Mouse (Mus musculus): ENCODE data around the gene Prnp. TPM values are rescaled to one million over a fixed set of nuclear protein-coding genes. Genes with fewer than 3 reads are reported as not detected.

Prnp gene
- polyA plus RNA-seq, 1 experiment from 2014 or later = 47.0 TPM

DNA sequence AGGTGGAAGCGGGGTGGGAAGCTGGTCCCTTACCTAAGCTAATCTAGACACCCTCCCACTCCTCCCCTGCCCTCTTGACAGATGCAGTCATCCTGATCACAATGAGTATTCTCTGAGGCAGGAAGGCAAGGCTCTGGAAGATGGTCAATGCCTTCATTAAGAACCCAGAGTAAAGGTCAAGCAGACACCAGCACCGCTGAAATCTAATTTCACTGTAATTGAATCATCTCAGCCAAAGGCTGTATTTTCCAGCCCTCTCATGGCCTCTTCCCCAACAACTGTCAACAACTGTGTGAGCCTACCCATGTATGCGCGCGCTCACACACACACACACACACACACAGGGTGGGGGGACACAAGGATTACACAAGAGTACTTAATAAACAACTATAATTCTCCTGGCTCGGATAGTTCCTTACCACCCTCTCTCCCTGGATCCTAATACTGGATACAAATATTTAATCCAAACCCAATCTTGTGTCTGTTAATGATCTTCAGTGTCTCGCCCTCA is 1.3 kb upstream of the Prnp start:
- H3K4me3 ChIP-seq = no peak overlapping the region
- ATAC-seq (ENCODE audit: insufficient number of reproducible peaks, insufficient read depth, low FRiP score, low TSS enrichment) = no peak
- no peaks in the 10 kb centered on the region for H3K9me3 ChIP-seq
- WGBS = 79% methylated on average over 7 of the region's 7 CpGs
- no peaks in the 10 kb centered on the region for H3K36me3 ChIP-seq
- H3K4me1 ChIP-seq = peaks cover 12% of the 10 kb centered on the region; the same call in 1 of the 2 replicates
- H3K27me3 ChIP-seq = no peaks in the 10 kb centered on the region
- no peak overlapping the region for H3K4me2 ChIP-seq (replicated peaks)
- H3K9ac ChIP-seq = no peak overlapping the region
- H3K27ac ChIP-seq = no peak overlapping the region

DNA sequence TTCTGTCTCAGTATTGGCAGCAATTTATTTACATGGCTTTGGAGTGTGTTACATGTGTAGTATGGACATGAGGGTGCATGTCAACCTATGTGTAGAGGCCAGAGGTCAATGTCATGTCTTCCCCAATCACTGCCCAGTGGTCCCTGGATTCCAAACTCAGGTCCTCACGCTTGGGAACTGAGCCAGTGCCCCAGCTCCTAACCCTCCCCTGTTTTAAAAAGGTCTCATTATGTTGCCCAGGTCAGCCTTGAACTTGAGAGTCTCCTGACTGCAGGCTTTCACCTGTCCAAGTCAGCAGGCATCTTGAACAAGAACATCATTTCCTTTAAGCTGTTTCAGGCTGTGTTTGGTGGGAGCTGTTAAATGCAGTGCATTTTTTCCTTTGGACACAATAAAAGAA is 822 bp upstream of the Prnp start:
- ATAC-seq (ENCODE audit: insufficient number of reproducible peaks, insufficient read depth, low FRiP score, low TSS enrichment) = no peak
- Histone ChIP-seq H3K36me3 (no peaks in the 10 kb centered on the region), H3K27ac (no peak overlapping the region), H3K27me3 (no peaks in the 10 kb centered on the region), H3K9me3 (no peaks in the 10 kb centered on the region), H3K9ac (no peak overlapping the region), H3K4me3 (no peak overlapping the region), H3K4me2 (replicated peaks) (peak overlapping the region; percentile 64; the same call in 1 of the 2 replicates), H3K4me1 (peaks cover 12% of the 10 kb centered on the region; the same call in 1 of the 2 replicates)
- 100% methylated on average over 1 of the region's 1 CpGs for WGBS

- no peaks in the 10 kb centered on the region for H3K27me3 ChIP-seq
- peak overlapping the region; percentile 70 for H3K4me3 ChIP-seq
- H3K9ac ChIP-seq = no peak overlapping the region
- H3K4me1 ChIP-seq = peaks cover 12% of the 10 kb centered on the region; the same call in 1 of the 2 replicates
- H3K9me3 ChIP-seq = no peaks in the 10 kb centered on the region
- no peak overlapping the region for H3K27ac ChIP-seq
- no peaks in the 10 kb centered on the region for H3K36me3 ChIP-seq
- WGBS = 50% methylated on average over 2 of the region's 2 CpGs
- no peak for ATAC-seq (ENCODE audit: insufficient number of reproducible peaks, insufficient read depth, low FRiP score, low TSS enrichment)
- H3K4me2 ChIP-seq (replicated peaks) = peak overlapping the region; percentile 64
Observed at GRCm38 (mm10) chr2:131910847-131911246, 1.1 kb downstream of the Prnp start.

- no peaks in the 10 kb centered on the region for H3K36me3 ChIP-seq
- no peak overlapping the region for H3K27ac ChIP-seq
- H3K4me2 ChIP-seq (replicated peaks) = peak overlapping the region; percentile 64; the same call in 1 of the 2 replicates
- H3K9ac ChIP-seq = no peak overlapping the region
- 25% methylated on average over 4 of the region's 4 CpGs for WGBS
- H3K9me3 ChIP-seq = no peaks in the 10 kb centered on the region
- no peaks in the 10 kb centered on the region for H3K27me3 ChIP-seq
- no peak overlapping the region for H3K4me3 ChIP-seq
- ATAC-seq (ENCODE audit: insufficient number of reproducible peaks, insufficient read depth, low FRiP score, low TSS enrichment) = no peak
- H3K4me1 ChIP-seq = peaks cover 12% of the 10 kb centered on the region; the same call in 1 of the 2 replicates
Observed at GRCm38 (mm10) chr2:131911341-131911740, 1.6 kb downstream of the Prnp start.

- Histone ChIP-seq H3K36me3 (no peaks in the 10 kb centered on the region), H3K4me2 (replicated peaks) (no peak overlapping the region), H3K9me3 (no peaks in the 10 kb centered on the region), H3K27me3 (no peaks in the 10 kb centered on the region), H3K27ac (no peak overlapping the region), H3K4me1 (peaks cover 12% of the 10 kb centered on the region; the same call in 1 of the 2 replicates), H3K4me3 (no peak overlapping the region), H3K9ac (no peak overlapping the region)
- 80% methylated on average over 8 of the region's 8 CpGs for WGBS
- ATAC-seq (ENCODE audit: insufficient number of reproducible peaks, insufficient read depth, low FRiP score, low TSS enrichment) = no peak
Observed at GRCm38 (mm10) chr2:131912526-131913258, 3.0 kb downstream of the Prnp start.

GRCm38 (mm10) chr2:131932275-131932902 is 22.7 kb downstream of the Prnp start:
- WGBS = 74% methylated on average over 7 of the region's 7 CpGs
- H3K9ac ChIP-seq = 0 out of 2 replicates have a peak overlapping the region, but pooled peaks have one; percentile 27
- H3K4me2 ChIP-seq (replicated peaks) = no peak overlapping the region
- no peaks in the 10 kb centered on the region for H3K9me3 ChIP-seq
- no peak overlapping the region for H3K27ac ChIP-seq
- no peak overlapping the region for H3K4me3 ChIP-seq
- ATAC-seq (ENCODE audit: insufficient number of reproducible peaks, insufficient read depth, low FRiP score, low TSS enrichment) = 0 out of 2 replicates have a peak, but pooled peaks have one; percentile 56
- peaks cover 11% of the 10 kb centered on the region; the same call in 1 of the 2 replicates for H3K36me3 ChIP-seq
- peaks cover 7% of the 10 kb centered on the region; the same call in 1 of the 2 replicates for H3K4me1 ChIP-seq
- H3K27me3 ChIP-seq = no peaks in the 10 kb centered on the region

GRCm38 (mm10) chr2:131933013-131933412 is 23.3 kb downstream of the Prnp start:
- ATAC-seq (ENCODE audit: insufficient number of reproducible peaks, insufficient read depth, low FRiP score, low TSS enrichment) = no peak
- Histone ChIP-seq H3K4me1 (peaks cover 7% of the 10 kb centered on the region; the same call in 1 of the 2 replicates), H3K27me3 (no peaks in the 10 kb centered on the region), H3K9ac (no peak overlapping the region), H3K4me3 (no peak overlapping the region), H3K9me3 (no peaks in the 10 kb centered on the region), H3K27ac (no peak overlapping the region), H3K4me2 (replicated peaks) (no peak overlapping the region), H3K36me3 (peaks cover 11% of the 10 kb centered on the region; the same call in 1 of the 2 replicates)
- WGBS = 29% methylated on average over 6 of the region's 6 CpGs

DNA sequence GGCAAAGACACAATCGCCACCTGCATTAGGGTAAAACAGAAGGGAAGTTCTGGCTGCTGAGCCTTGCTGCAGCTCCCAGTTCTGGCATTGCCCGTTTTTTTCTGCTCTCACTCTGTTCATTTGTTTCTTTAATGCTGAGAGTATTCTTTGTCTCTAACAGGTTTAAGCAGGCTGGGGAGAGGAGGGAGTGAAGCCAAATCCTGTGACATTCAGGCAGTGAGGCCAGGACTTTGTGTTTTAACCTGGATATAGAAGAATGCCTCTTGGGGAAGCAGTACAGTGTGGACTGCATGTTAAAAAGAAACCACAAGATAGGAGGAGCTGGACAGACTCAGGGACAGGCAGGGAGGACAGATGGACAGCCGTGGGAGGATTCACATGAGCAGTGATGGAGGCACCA is 23.9 kb downstream of the Prnp start:
- Histone ChIP-seq H3K9me3 (no peaks in the 10 kb centered on the region), H3K4me1 (peaks cover 7% of the 10 kb centered on the region; the same call in 1 of the 2 replicates), H3K4me2 (replicated peaks) (no peak overlapping the region), H3K36me3 (peaks cover 11% of the 10 kb centered on the region; the same call in 1 of the 2 replicates), H3K9ac (no peak overlapping the region), H3K4me3 (no peak overlapping the region), H3K27me3 (no peaks in the 10 kb centered on the region), H3K27ac (no peak overlapping the region)
- 66% methylated on average over 3 of the region's 3 CpGs for WGBS
- no peak for ATAC-seq (ENCODE audit: insufficient number of reproducible peaks, insufficient read depth, low FRiP score, low TSS enrichment)

- no peak overlapping the region for H3K4me2 ChIP-seq (replicated peaks)
- H3K4me3 ChIP-seq = no peak overlapping the region
- no peak overlapping the region for H3K27ac ChIP-seq
- no peaks in the 10 kb centered on the region for H3K27me3 ChIP-seq
- peaks cover 11% of the 10 kb centered on the region; the same call in 1 of the 2 replicates for H3K36me3 ChIP-seq
- H3K9me3 ChIP-seq = no peaks in the 10 kb centered on the region
- ATAC-seq (ENCODE audit: insufficient number of reproducible peaks, insufficient read depth, low FRiP score, low TSS enrichment) = no peak
- WGBS = 95% methylated on average over 2 of the region's 2 CpGs
- no peak overlapping the region for H3K9ac ChIP-seq
- peaks cover 7% of the 10 kb centered on the region; the same call in 1 of the 2 replicates for H3K4me1 ChIP-seq
Observed at GRCm38 (mm10) chr2:131934243-131934642, 24.5 kb downstream of the Prnp start.

GRCm38 (mm10) chr2:131935390-131936105 is 25.8 kb downstream of the Prnp start:
- 80% methylated on average over 10 of the region's 10 CpGs for WGBS
- H3K4me3 ChIP-seq = no peak overlapping the region
- H3K27me3 ChIP-seq = no peaks in the 10 kb centered on the region
- peaks cover 11% of the 10 kb centered on the region; the same call in 1 of the 2 replicates for H3K36me3 ChIP-seq
- H3K9ac ChIP-seq = no peak overlapping the region
- no peaks in the 10 kb centered on the region for H3K9me3 ChIP-seq
- no peak overlapping the region for H3K4me2 ChIP-seq (replicated peaks)
- H3K27ac ChIP-seq = no peak overlapping the region
- peaks cover 7% of the 10 kb centered on the region; the same call in 1 of the 2 replicates for H3K4me1 ChIP-seq
- ATAC-seq (ENCODE audit: insufficient number of reproducible peaks, insufficient read depth, low FRiP score, low TSS enrichment) = no peak

DNA sequence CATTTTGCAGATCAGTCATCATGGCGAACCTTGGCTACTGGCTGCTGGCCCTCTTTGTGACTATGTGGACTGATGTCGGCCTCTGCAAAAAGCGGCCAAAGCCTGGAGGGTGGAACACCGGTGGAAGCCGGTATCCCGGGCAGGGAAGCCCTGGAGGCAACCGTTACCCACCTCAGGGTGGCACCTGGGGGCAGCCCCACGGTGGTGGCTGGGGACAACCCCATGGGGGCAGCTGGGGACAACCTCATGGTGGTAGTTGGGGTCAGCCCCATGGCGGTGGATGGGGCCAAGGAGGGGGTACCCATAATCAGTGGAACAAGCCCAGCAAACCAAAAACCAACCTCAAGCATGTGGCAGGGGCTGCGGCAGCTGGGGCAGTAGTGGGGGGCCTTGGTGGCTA is 26.7 kb downstream of the Prnp start:
- Histone ChIP-seq H3K4me3 (no peak overlapping the region), H3K4me1 (peaks cover 7% of the 10 kb centered on the region; the same call in 1 of the 2 replicates), H3K27me3 (no peaks in the 10 kb centered on the region), H3K27ac (no peak overlapping the region), H3K4me2 (replicated peaks) (no peak overlapping the region), H3K9ac (no peak overlapping the region), H3K9me3 (no peaks in the 10 kb centered on the region), H3K36me3 (peaks cover 11% of the 10 kb centered on the region; the same call in 1 of the 2 replicates)
- no peak for ATAC-seq (ENCODE audit: insufficient number of reproducible peaks, insufficient read depth, low FRiP score, low TSS enrichment)
- WGBS = 98% methylated on average over 10 of the region's 10 CpGs
